Mouse (Mus musculus): Measurements from ENCODE around the gene 1110017D15Rik. TPM values are rescaled to one million over a fixed set of nuclear protein-coding genes. Genes with fewer than 3 reads are reported as not detected.
"Not testable (repeated sequence)": the region's sequence is repeated elsewhere in the genome, so short reads cannot be mapped to it uniquely, and the experiment has no call there.

The 1110017D15Rik gene
- total RNA-seq, 2 experiments from 2014 or later, result 0.56 to 1.2 TPM

GRCm38 (mm10) chr4:41481601-41482017 is 35.5 kb downstream of the 1110017D15Rik start:
- DNase-seq (ENCODE audit: low spot score in 2 of 2), result no peak

GRCm38 (mm10) chr4:41480254-41480653 is 36.9 kb downstream of the 1110017D15Rik start:
- no peak for DNase-seq (ENCODE audit: low spot score in 2 of 2)

GRCm38 (mm10) chr4:41479456-41479804 is 37.7 kb downstream of the 1110017D15Rik start:
- DNase-seq (ENCODE audit: low spot score in 2 of 2), result no peak

- no peak for DNase-seq (ENCODE audit: low spot score in 2 of 2)
These were observed 38.2 kb downstream of the 1110017D15Rik start for GRCm38 (mm10) chr4:41478751-41479455.

GRCm38 (mm10) chr4:41477648-41478160 is 39.4 kb downstream of the 1110017D15Rik start:
- no peak for DNase-seq (ENCODE audit: low spot score in 2 of 2)

- no peak for DNase-seq (ENCODE audit: low spot score in 2 of 2)
These were observed 45.8 kb downstream of the 1110017D15Rik start for GRCm38 (mm10) chr4:41471384-41471689.

GRCm38 (mm10) chr4:41470684-41471383 is 46.3 kb downstream of the 1110017D15Rik start:
- DNase-seq (ENCODE audit: low spot score in 2 of 2), result no peak

GRCm38 (mm10) chr4:41470051-41470683 is 47.0 kb downstream of the 1110017D15Rik start:
- no peak for DNase-seq (ENCODE audit: low spot score in 2 of 2)

GRCm38 (mm10) chr4:41469199-41469598 is 47.9 kb downstream of the 1110017D15Rik start:
- no peak for DNase-seq (ENCODE audit: low spot score in 2 of 2)

- no peak for DNase-seq (ENCODE audit: low spot score in 2 of 2)
These were observed 48.6 kb downstream of the 1110017D15Rik start for GRCm38 (mm10) chr4:41468396-41469080.

GRCm38 (mm10) chr4:41465287-41465665 is 51.9 kb downstream of the 1110017D15Rik start:
- no peak for DNase-seq (ENCODE audit: low spot score in 2 of 2)

- peak; percentile 81 to 96 for DNase-seq (ENCODE audit: low spot score in 2 of 2)
These were observed 52.5 kb downstream of the 1110017D15Rik start, which contains the start of the genes Kif24 and Nudt2 for GRCm38 (mm10) chr4:41464345-41465286. Gene Kif24 (minus strand): TSS chr4:41464887. Gene Nudt2 (plus strand): TSS chr4:41465151.

- not testable (repeated sequence) for DNase-seq (ENCODE audit: low spot score in 2 of 2)
These were observed 53.9 kb downstream of the 1110017D15Rik start for GRCm38 (mm10) chr4:41463051-41463738.

- no peak for DNase-seq (ENCODE audit: low spot score in 2 of 2)
These were observed 56.4 kb downstream of the 1110017D15Rik start for GRCm38 (mm10) chr4:41460690-41461089.

Other genes starting within 250 kb of the 1110017D15Rik start
- 10 to 100 TPM; 53.6 to 67.0 TPM for gene Ubap2, start 242.2 kb downstream of the 1110017D15Rik start, total RNA-seq (2021)
- 10 to 100 TPM; 64.3 to 64.9 TPM for gene Dcaf12, start 202.4 kb downstream of the 1110017D15Rik start, total RNA-seq (2021)
- gene Ubap1, start 168.3 kb downstream of the 1110017D15Rik start, total RNA-seq (2021), result 10 to 100 TPM; 52.9 to 56.1 TPM
- 1 to 10 TPM; 5.3 to 5.8 TPM for gene Kif24, start 52.4 kb downstream of the 1110017D15Rik start, total RNA-seq (2021)
- gene Nudt2, start 52.2 kb downstream of the 1110017D15Rik start, total RNA-seq (2021), result 10 to 100 TPM; 31.1 to 31.7 TPM
- 10 to 100 TPM; 11.1 to 12.2 TPM for gene AI464131, start 14.3 kb downstream of the 1110017D15Rik start, total RNA-seq (2021)
- 10 to 100 TPM; 31.2 to 34.6 TPM for gene Fam219a, start 52.2 kb upstream of the 1110017D15Rik start, total RNA-seq (2021)
- gene Dnaic1, start 52.4 kb upstream of the 1110017D15Rik start, total RNA-seq (2021), result 1 to 10 TPM in 1 of 2 experiments, under 1 TPM in 1; 0.11 to 1.9 TPM
- gene Enho, start 123.0 kb upstream of the 1110017D15Rik start, total RNA-seq (2021), result 1 to 10 TPM; 8.9 to 9.1 TPM
- 10 to 100 TPM; 46.1 to 52.3 TPM for gene Cntfr, start 179.8 kb upstream of the 1110017D15Rik start, total RNA-seq (2021)
- 10 to 100 TPM; 87.9 to 89.4 TPM for gene Il11ra1, start 182.7 kb upstream of the 1110017D15Rik start, total RNA-seq (2021)
- 10 to 100 TPM; 38.2 to 41.5 TPM for gene Rpp25l, start 196.2 kb upstream of the 1110017D15Rik start, total RNA-seq (2021)
- 100 to 1,000 TPM in 1 of 2 experiments, 10 to 100 TPM in 1; 90.7 to 103 TPM for gene Dctn3, start 205.8 kb upstream of the 1110017D15Rik start, total RNA-seq (2021)
- not detected for gene Arid3c, start 213.8 kb upstream of the 1110017D15Rik start, total RNA-seq (2021)
- 10 to 100 TPM; 49.6 to 52.6 TPM for gene Galt, start 237.9 kb upstream of the 1110017D15Rik start, total RNA-seq (2021)
- gene Sigmar1, start 238.8 kb upstream of the 1110017D15Rik start, total RNA-seq (2021), result 10 to 100 TPM; 70.9 to 74.0 TPM

All from adrenal gland, postnatal 4 days (tissue).